Mouse (Mus musculus) ES-Bruce4 (cell line): ENCODE measurements around the gene Itgax.

ENCODE experiments used
- CTCF ChIP-seq: IDR thresholded peaks from one replicate; pipeline ENCODE4 v1.8.1; 2011; ENCODE audit warnings: low read depth, low read length
- POLR2A ChIP-seq: IDR thresholded peaks from one replicate; pipeline ENCODE4 v1.8.1; 2011; ENCODE audit warnings: low read length; ENCODE audit not compliant: insufficient read depth

GRCm38 (mm10) chr7:128150970-128151369 lies 21.6 kb downstream of the Itgax start:
- TF ChIP-seq POLR2A: no peak
- TF ChIP-seq CTCF: no peak
